Mouse (Mus musculus) layer of hippocampus, adult 18-20 months (tissue): ENCODE results near the gene Hoxd1. TPM values are rescaled to one million over a fixed set of nuclear protein-coding genes. Genes with fewer than 3 reads are reported as not detected.

Source experiments
- DNase-seq, 2 experiments: peaks; one replicate each; pipeline ENCODE4 v3.0.0; 2022; ENCODE audit warnings: low spot score in 2 of 2
- total RNA-seq, 2 experiments: library from RNA; stranded (reverse); gene quantifications; 2 replicates each; pipeline ENCODE4 v1.2.3; 2021

The Hoxd1 gene
- total RNA-seq, 2 experiments from 2014 or later = 0.17 TPM; not detected in 1

GRCm38 (mm10) chr2:74732513-74733316 lies 30.1 kb upstream of the Hoxd1 start:
- DNase-seq = no peak

- no peak for DNase-seq
Observed at GRCm38 (mm10) chr2:74733317-74733661, 29.5 kb upstream of the Hoxd1 start.

- DNase-seq = no peak
Observed at GRCm38 (mm10) chr2:74733765-74734164, 29.0 kb upstream of the Hoxd1 start.

- no peak for DNase-seq
Observed at GRCm38 (mm10) chr2:74734451-74734850, 28.3 kb upstream of the Hoxd1 start.

GRCm38 (mm10) chr2:74734996-74735811 lies 27.6 kb upstream of the Hoxd1 start:
- DNase-seq = no peak

GRCm38 (mm10) chr2:74735851-74736687 lies 26.7 kb upstream of the Hoxd1 start:
- DNase-seq = no peak

GRCm38 (mm10) chr2:74736688-74737577 lies 25.8 kb upstream of the Hoxd1 start:
- DNase-seq = no peak

GRCm38 (mm10) chr2:74737578-74738070 lies 25.2 kb upstream of the Hoxd1 start:
- DNase-seq = no peak

- DNase-seq = no peak
Observed at GRCm38 (mm10) chr2:74738623-74739475, 23.9 kb upstream of the Hoxd1 start.

GRCm38 (mm10) chr2:74739476-74739800 lies 23.3 kb upstream of the Hoxd1 start:
- no peak for DNase-seq

GRCm38 (mm10) chr2:74739869-74740268 lies 22.9 kb upstream of the Hoxd1 start:
- DNase-seq = no peak

- no peak for DNase-seq
Observed at GRCm38 (mm10) chr2:74740311-74741091, 22.3 kb upstream of the Hoxd1 start.

- no peak for DNase-seq
Observed at GRCm38 (mm10) chr2:74741252-74741978, 21.4 kb upstream of the Hoxd1 start.

GRCm38 (mm10) chr2:74741979-74742277 lies 20.9 kb upstream of the Hoxd1 start:
- no peak for DNase-seq

- DNase-seq = no peak
Observed at GRCm38 (mm10) chr2:74745540-74746297, 17.1 kb upstream of the Hoxd1 start.

- DNase-seq = no peak
Observed at GRCm38 (mm10) chr2:74746298-74746921, 16.4 kb upstream of the Hoxd1 start.

- no peak for DNase-seq
Observed at GRCm38 (mm10) chr2:74747006-74747405, 15.8 kb upstream of the Hoxd1 start.
